Comparison of ENCODE assay signal across 30 mouse cellular contexts in the genomic region with DNA sequence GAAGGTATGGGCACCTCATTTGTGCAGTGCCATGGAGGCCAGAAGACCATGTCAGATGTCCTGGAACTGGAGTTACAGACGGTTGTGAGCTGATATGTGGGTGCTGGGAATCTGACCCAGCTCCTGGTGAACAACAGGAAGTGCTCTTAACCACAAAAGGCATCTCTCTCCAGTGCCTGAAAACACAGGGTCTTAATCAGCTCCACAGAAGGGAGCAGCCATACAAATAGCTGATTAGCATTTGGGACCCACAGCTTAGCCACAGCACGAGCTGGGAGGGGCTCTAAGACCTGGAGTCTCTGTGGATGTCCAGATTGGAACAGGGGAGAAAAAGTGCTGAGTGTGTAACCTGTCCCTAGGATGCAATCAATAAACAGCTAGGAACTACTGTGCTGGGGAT. TPM values are rescaled to one million over a fixed set of nuclear protein-coding genes. Genes with fewer than 3 reads are reported as not detected.
DNase-seq lines count a peak whose midpoint lies in the region; ATAC-seq and TF ChIP-seq lines count a peak whose summit lies in the region.
"Had no signal": no experiment of that assay in that cellular context is flagged by ENCODE, and none has a peak within 500 bp of the region (broad histone marks: within the 10 kb centered on the region; RNA-seq: fewer than 3 reads in every experiment).

No protein-coding gene starts in this region.

- no peak for TF ChIP-seq CTCF in kidney, adult 2 months (conservative IDR thresholded peaks at IDR 0.05; ENCODE audit: insufficient read depth, insufficient read length, low read depth, low read length)
- TF ChIP-seq CTCF in kidney, postnatal 0 days (IDR thresholded peaks at IDR 0.05; ENCODE audit: low read depth): no peak

- WGBS in kidney, adult 2 months: 55% methylated on average over 2 of the region's 2 CpGs
- WGBS in kidney, postnatal 0 days: 54% methylated on average over 2 of the region's 2 CpGs
- WGBS in forebrain, embryonic 14.5 days: 39% methylated on average over 2 of the region's 2 CpGs

- no peak overlapping the region for H3K9ac ChIP-seq in kidney, postnatal 0 days (ENCODE audit: low read depth, low read length)
- H3K9ac ChIP-seq in forebrain, embryonic 14.5 days (ENCODE audit: low read length): no peak overlapping the region
- H3K9ac ChIP-seq: embryonic facial prominence, embryonic 13.5 days; forebrain, embryonic 13.5 days; forebrain, postnatal 0 days; heart, embryonic 15.5 days; hindbrain, embryonic 14.5 days had no signal

- no peaks in the 10 kb centered on the region for H3K27me3 ChIP-seq in kidney, adult 2 months (replicated peaks; ENCODE audit: control insufficient read depth, insufficient read depth, low read length)
- H3K27me3 ChIP-seq in kidney, postnatal 0 days (ENCODE audit: insufficient read depth, low read length): no peaks in the 10 kb centered on the region
- H3K27me3 ChIP-seq in forebrain, embryonic 14.5 days (replicated peaks; ENCODE audit: control insufficient read depth, insufficient read depth, low read length): peaks cover 27% of the 10 kb centered on the region
- H3K27me3 ChIP-seq: heart, embryonic 15.5 days; Patski had no signal

- no peak overlapping the region for H3K4me3 ChIP-seq in kidney, adult 2 months (ENCODE audit: insufficient read depth, low read depth, low read length)
- H3K4me3 ChIP-seq in kidney, postnatal 0 days (replicated peaks; ENCODE audit: low read depth, low read length): no peak overlapping the region
- H3K4me3 ChIP-seq in forebrain, embryonic 14.5 days (ENCODE audit: low read depth, low read length): no peak overlapping the region
- H3K4me3 ChIP-seq: embryonic facial prominence, embryonic 10.5 days; embryonic facial prominence, embryonic 13.5 days; erythroblast, embryonic 14.5 days; forebrain, embryonic 13.5 days; gastrocnemius, adult 2 months; heart, embryonic 15.5 days had no signal

- peak overlapping the region; percentile 49 for H3K27ac ChIP-seq in kidney, adult 2 months (ENCODE audit: insufficient read depth, low read depth, low read length)
- peak overlapping the region; percentile 11; the same call in 1 of the 2 replicates for H3K27ac ChIP-seq in kidney, postnatal 0 days
- H3K27ac ChIP-seq in forebrain, embryonic 14.5 days (ENCODE audit: low read depth, low read length): no peak overlapping the region
- H3K27ac ChIP-seq: embryonic facial prominence, embryonic 10.5 days; embryonic facial prominence, embryonic 13.5 days; forebrain, embryonic 13.5 days; gastrocnemius, adult 2 months; heart, embryonic 15.5 days; hindbrain, embryonic 14.5 days; hindbrain, postnatal 0 days had no signal

- no peak overlapping the region for H3K4me2 ChIP-seq in kidney, postnatal 0 days (ENCODE audit: low read length)
- H3K4me2 ChIP-seq in forebrain, embryonic 14.5 days (ENCODE audit: low read length): no peak overlapping the region
- H3K4me2 ChIP-seq: embryonic facial prominence, embryonic 13.5 days; forebrain, embryonic 13.5 days; heart, embryonic 15.5 days; hindbrain, embryonic 14.5 days had no signal

- ATAC-seq in kidney, postnatal 0 days (replicated peaks; ENCODE audit: low FRiP score, low read depth): no peak
- no peak for ATAC-seq in forebrain, embryonic 14.5 days
- ATAC-seq: forebrain, embryonic 13.5 days; forebrain, postnatal 0 days; hindbrain, postnatal 0 days; inflammation-experienced regulatory T-cells, adult 6 months; intestine, embryonic 16.5 days; Patski had no signal

- no peaks in the 10 kb centered on the region for H3K9me3 ChIP-seq in kidney, postnatal 0 days (replicated peaks; ENCODE audit: low read length)
- H3K9me3 ChIP-seq in forebrain, embryonic 14.5 days (replicated peaks; ENCODE audit: control insufficient read depth, low read length): 0 out of 2 replicates have a peak, but pooled peaks cover 1% of the 10 kb centered on the region
- H3K9me3 ChIP-seq: embryonic facial prominence, embryonic 10.5 days; heart, embryonic 15.5 days had no signal

- no peak for TF ChIP-seq POLR2A in kidney, adult 2 months (IDR thresholded peaks at IDR 0.05; ENCODE audit: low read depth, low read length)

- no peaks in the 10 kb centered on the region for H3K36me3 ChIP-seq in kidney, adult 2 months (ENCODE audit: control insufficient read depth, insufficient read depth, low read length)
- no peaks in the 10 kb centered on the region for H3K36me3 ChIP-seq in kidney, postnatal 0 days (ENCODE audit: insufficient read depth, low read length)
- H3K36me3 ChIP-seq in forebrain, embryonic 14.5 days (ENCODE audit: control insufficient read depth, insufficient read depth, low read length): no peaks in the 10 kb centered on the region
- H3K36me3 ChIP-seq: embryonic facial prominence, embryonic 10.5 days; embryonic facial prominence, embryonic 13.5 days; heart, embryonic 15.5 days had no signal

- no peak for DNase-seq in kidney, adult 2 months
- DNase-seq in kidney, adult 11 months: no peak
- no peak for DNase-seq in kidney, postnatal 0 days (ENCODE audit: low spot score)
- DNase-seq in kidney, adult 18-20 months: no peak
- DNase-seq in ES-CJ7 (ENCODE audit: low read depth, low spot score) (peak; percentile 59), R1 (ENCODE audit: low read depth, low spot score) (peak; percentile 83)
- DNase-seq in forebrain, embryonic 14.5 days (ENCODE audit: low spot score): no peak
- DNase-seq in Muller cell, postnatal 12 days (ENCODE audit: inconsistent ontology term): no peak
- DNase-seq: B cell, adult 2 months; cerebellum, adult 11-12 months; cerebellum, adult 8-10 months; cerebellum, postnatal 10 days; cerebellum, postnatal 36 days; embryo, embryonic 11 days; forebrain, postnatal 0 days; gastrocnemius, adult 2 months; gastrocnemius, postnatal 14 days; heart, adult 11 months; heart, postnatal 10 days; heart, postnatal 4 days had no signal

- peaks cover 18% of the 10 kb centered on the region for H3K4me1 ChIP-seq in kidney, adult 2 months (ENCODE audit: control insufficient read depth, insufficient read depth, low read length)
- peaks cover 39% of the 10 kb centered on the region for H3K4me1 ChIP-seq in kidney, postnatal 0 days (replicated peaks; ENCODE audit: insufficient read depth, low read length)
- H3K4me1 ChIP-seq in forebrain, embryonic 14.5 days (ENCODE audit: control insufficient read depth, insufficient read depth, low read length): peaks cover 5% of the 10 kb centered on the region

RNA-seq across cellular contexts. Expression of gene Cgnl1, which starts 4.5 kb away (rescaled TPM):
- polyA plus RNA-seq in kidney, adult 2 months (2012; rRNA removed): 86.3 and 105 TPM in 2 replicates
- 33.8 and 37.9 TPM in 2 replicates for polyA plus RNA-seq in kidney, postnatal 0 days (2015; fragmentation: Nextera tagmentation; extraction: Ambion mirVana)
- polyA plus RNA-seq in forebrain, embryonic 14.5 days (2014; fragmentation: Nextera tagmentation; extraction: Ambion mirVana): 2.3 and 3.5 TPM in 2 replicates
- polyA plus RNA-seq: erythroblast, embryonic 14.5 days; inflammation-experienced regulatory T-cells, adult 6 months had no signal

Comparison
In these comparisons a context has a peak if more than half of its experiments do, and no peak if none do; other contexts are left out.
1. DNase-seq: peak in ES-CJ7 (single experiment) and R1 (single experiment); none in kidney, adult 2 months (single experiment), kidney, adult 11 months (single experiment), kidney, postnatal 0 days (single experiment), kidney, adult 18-20 months (single experiment), forebrain, embryonic 14.5 days (single experiment) and Muller cell, postnatal 12 days (single experiment).